Mouse (Mus musculus) myocyte (in vitro differentiated cells): ENCODE results near the gene Bysl.

ENCODE experiments used
- CEBPB ChIP-seq: IDR thresholded peaks from 2 replicates; pipeline ENCODE4 v1.6.1; 2011; ENCODE audit warnings: mild to moderate bottlenecking, moderate library complexity; ENCODE audit not compliant: poor library complexity, insufficient read depth, severe bottlenecking
- E2F4 ChIP-seq: IDR thresholded peaks from one replicate; pipeline ENCODE4 v1.6.1; 2011; ENCODE audit warnings: mild to moderate bottlenecking, control low read depth, moderate library complexity; ENCODE audit not compliant: insufficient read depth
- MAX ChIP-seq: IDR thresholded peaks from one replicate; pipeline ENCODE4 v1.6.1; 2011; ENCODE audit warnings: low read depth, mild to moderate bottlenecking, control low read depth
- MYOD1 ChIP-seq, 3 experiments: IDR thresholded peaks; one replicate each; pipeline ENCODE4 v1.6.1; 2011; ENCODE audit warnings: control low read depth in 2 of 3, low read depth in 2 of 3, mild to moderate bottlenecking in 2 of 3, moderate library complexity in 1 of 3; ENCODE audit not compliant: insufficient read length in 2 of 3, control insufficient read depth in 1 of 3
- MYOG ChIP-seq, 3 experiments: IDR thresholded peaks; one replicate each; pipeline ENCODE4 v1.6.1; 2011; ENCODE audit warnings: control low read depth in 2 of 3, low read depth in 2 of 3, mild to moderate bottlenecking in 2 of 3; ENCODE audit not compliant: insufficient read length in 2 of 3, control insufficient read depth in 1 of 3, insufficient read depth in 1 of 3
- POLR2A ChIP-seq: IDR thresholded peaks from one replicate; pipeline ENCODE4 v1.6.1; 2011; ENCODE audit warnings: low read depth, mild to moderate bottlenecking, control low read depth, moderate library complexity; ENCODE audit not compliant: insufficient read length
- POLR2AphosphoS2 ChIP-seq: IDR thresholded peaks from one replicate; pipeline ENCODE4 v1.6.1; 2011; ENCODE audit warnings: low read depth, control low read depth; ENCODE audit not compliant: insufficient read length
- TCF12 ChIP-seq: IDR thresholded peaks from one replicate; pipeline ENCODE4 v1.6.1; 2011; ENCODE audit warnings: mild to moderate bottlenecking, control low read depth; ENCODE audit not compliant: poor library complexity, insufficient read depth, severe bottlenecking
- TCF3 ChIP-seq: IDR thresholded peaks from one replicate; pipeline ENCODE4 v1.6.1; 2011; ENCODE audit warnings: low read depth, control low read depth; ENCODE audit not compliant: insufficient read length
- USF1 ChIP-seq: IDR thresholded peaks from one replicate; pipeline ENCODE4 v1.6.1; 2011; ENCODE audit warnings: low read depth, mild to moderate bottlenecking, control low read depth, moderate library complexity

DNA sequence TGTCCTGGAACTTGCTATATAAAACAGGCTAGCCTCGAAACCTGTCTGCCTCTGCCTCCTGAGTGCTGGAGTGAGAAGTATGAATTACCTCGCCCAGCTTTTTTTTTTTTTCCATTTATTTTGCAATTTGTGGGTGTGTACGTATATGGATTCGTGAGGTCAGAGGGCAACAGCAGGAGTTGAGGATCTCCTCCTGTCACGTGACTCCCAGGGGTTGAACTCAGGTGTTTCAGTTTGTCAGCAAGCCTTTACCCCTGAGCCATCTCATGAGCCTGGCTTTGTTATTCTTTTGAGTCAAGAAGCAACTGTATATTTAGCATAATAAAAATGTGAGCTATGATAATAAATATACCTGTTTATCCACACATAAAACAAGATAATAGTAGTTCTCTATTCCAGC lies 44.4 kb upstream of the Bysl start:
- TF ChIP-seq USF1 (no peak), MAX (no peak), POLR2AphosphoS2 (no peak), POLR2A (no peak), MYOD1 (IDR thresholded peaks at IDR 0.05; ENCODE audit: control insufficient read depth in 1 of 3, insufficient read length in 2 of 3, low read depth in 2 of 3) (no peak), TCF12 (no peak), E2F4 (no peak), CEBPB (no peak), TCF3 (no peak), MYOG (IDR thresholded peaks at IDR 0.05; ENCODE audit: control insufficient read depth in 1 of 3, insufficient read depth in 1 of 3, insufficient read length in 2 of 3, low read depth in 2 of 3) (no peak)
